Mouse (Mus musculus): Measurements from ENCODE around the gene Zdhhc8.
A peak's percentile ranks its signal among the peaks of the same experiment; 100 is the strongest.
"Not testable (repeated sequence)": the region's sequence is repeated elsewhere in the genome, so short reads cannot be mapped to it uniquely, and the experiment has no call there.

The Zdhhc8 gene

GRCm38 (mm10) chr16:18195561-18195960, 39.4 kb downstream of the Zdhhc8 start:
- not testable (repeated sequence) for DNase-seq

- DNase-seq = peak in 1 of 2 experiments; percentile 17
Observed at GRCm38 (mm10) chr16:18195068-18195467, 39.9 kb downstream of the Zdhhc8 start.

- DNase-seq = no peak
Observed at GRCm38 (mm10) chr16:18194208-18194985, 40.5 kb downstream of the Zdhhc8 start.

- DNase-seq = no peak
Observed at GRCm38 (mm10) chr16:18191006-18191405, 43.9 kb downstream of the Zdhhc8 start.

- DNase-seq = no peak
Observed at GRCm38 (mm10) chr16:18187221-18187620, 47.7 kb downstream of the Zdhhc8 start.

GRCm38 (mm10) chr16:18186798-18187197, 48.1 kb downstream of the Zdhhc8 start:
- DNase-seq = no peak

- DNase-seq = no peak
Observed at GRCm38 (mm10) chr16:18185715-18186449, 49.1 kb downstream of the Zdhhc8 start.

- no peak for DNase-seq
Observed at GRCm38 (mm10) chr16:18182766-18183165, 52.2 kb downstream of the Zdhhc8 start.

- DNase-seq = no peak
Observed at GRCm38 (mm10) chr16:18181398-18181797, 53.5 kb downstream of the Zdhhc8 start.

GRCm38 (mm10) chr16:18179591-18179990, 55.3 kb downstream of the Zdhhc8 start:
- DNase-seq = no peak

- no peak for DNase-seq
Observed at GRCm38 (mm10) chr16:18176758-18177157, 58.2 kb downstream of the Zdhhc8 start.

- no peak for DNase-seq
Observed at GRCm38 (mm10) chr16:18175817-18176541, 59.0 kb downstream of the Zdhhc8 start.

- DNase-seq = no peak
Observed at GRCm38 (mm10) chr16:18173788-18174187, 61.1 kb downstream of the Zdhhc8 start.

- DNase-seq = no peak
Observed at GRCm38 (mm10) chr16:18173231-18173630, 61.7 kb downstream of the Zdhhc8 start.

GRCm38 (mm10) chr16:18172266-18172855, 62.6 kb downstream of the Zdhhc8 start:
- peak; percentile 55 to 78 for DNase-seq
